Mouse (Mus musculus) common myeloid progenitor, adult 5-6 weeks (primary cell): ENCODE data around the gene Mlh3. TPM values are rescaled to one million over a fixed set of nuclear protein-coding genes. Genes with fewer than 3 reads are reported as not detected.
A peak's percentile ranks its signal among the peaks of the same experiment; 100 is the strongest.

Source experiments
- ATAC-seq: replicated peaks from 2 replicates; pipeline ENCODE4 v1.8.0; 2016; ENCODE audit warnings: low read depth, mild to moderate bottlenecking, moderate TSS enrichment, inconsistent platforms; ENCODE audit not compliant: poor library complexity, severe bottlenecking
- total RNA-seq: library from RNA; stranded (forward); fragments of 200-1000, 187-1606 nt; gene quantifications from 2 replicates; pipeline ENCODE4 v1.2.3, GENCODE M21; 2017

The Mlh3 gene
- total RNA-seq, 1 experiment from 2014 or later: 11.8 TPM

DNA sequence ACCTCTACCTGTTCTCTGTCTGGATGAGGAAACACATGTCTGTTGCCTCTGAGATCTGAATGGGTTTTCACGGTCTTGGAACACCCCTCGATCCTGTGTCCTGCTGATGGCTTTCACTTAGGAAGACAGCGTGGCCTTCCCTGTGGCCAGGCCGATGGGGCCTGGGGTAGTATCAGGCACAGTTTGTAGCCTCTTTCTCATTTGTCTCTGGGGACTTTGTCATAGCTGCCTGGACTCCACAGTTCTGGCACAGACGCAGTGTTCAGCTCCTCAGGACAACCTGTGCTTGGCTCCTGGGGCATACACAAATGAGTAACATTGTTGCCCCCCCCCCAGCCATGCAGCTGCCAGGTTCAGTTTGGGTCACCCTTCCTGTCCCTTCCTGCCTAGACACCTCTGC, 75.3 kb downstream of the Mlh3 start:
- ATAC-seq: no peak

DNA sequence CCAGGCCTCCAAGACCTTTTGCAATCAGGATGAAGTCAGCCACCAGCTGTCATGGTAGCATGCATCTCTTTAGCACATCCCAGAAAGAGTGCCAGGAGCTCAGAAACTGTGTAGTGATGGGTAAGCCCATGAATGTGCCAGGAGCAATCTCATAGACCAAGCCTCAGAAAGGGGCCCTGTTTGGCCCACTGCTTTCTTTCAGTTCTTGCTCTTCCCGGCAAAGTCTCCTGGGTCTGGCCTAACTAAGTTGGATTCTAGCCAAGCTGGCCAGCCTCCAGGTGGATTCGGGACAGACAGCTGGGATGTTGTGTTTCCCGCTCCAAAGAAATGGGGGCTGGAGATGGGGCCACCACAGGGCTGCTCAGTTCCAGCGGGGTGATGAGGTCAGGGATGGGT, 75.8 kb downstream of the Mlh3 start:
- no peak for ATAC-seq

DNA sequence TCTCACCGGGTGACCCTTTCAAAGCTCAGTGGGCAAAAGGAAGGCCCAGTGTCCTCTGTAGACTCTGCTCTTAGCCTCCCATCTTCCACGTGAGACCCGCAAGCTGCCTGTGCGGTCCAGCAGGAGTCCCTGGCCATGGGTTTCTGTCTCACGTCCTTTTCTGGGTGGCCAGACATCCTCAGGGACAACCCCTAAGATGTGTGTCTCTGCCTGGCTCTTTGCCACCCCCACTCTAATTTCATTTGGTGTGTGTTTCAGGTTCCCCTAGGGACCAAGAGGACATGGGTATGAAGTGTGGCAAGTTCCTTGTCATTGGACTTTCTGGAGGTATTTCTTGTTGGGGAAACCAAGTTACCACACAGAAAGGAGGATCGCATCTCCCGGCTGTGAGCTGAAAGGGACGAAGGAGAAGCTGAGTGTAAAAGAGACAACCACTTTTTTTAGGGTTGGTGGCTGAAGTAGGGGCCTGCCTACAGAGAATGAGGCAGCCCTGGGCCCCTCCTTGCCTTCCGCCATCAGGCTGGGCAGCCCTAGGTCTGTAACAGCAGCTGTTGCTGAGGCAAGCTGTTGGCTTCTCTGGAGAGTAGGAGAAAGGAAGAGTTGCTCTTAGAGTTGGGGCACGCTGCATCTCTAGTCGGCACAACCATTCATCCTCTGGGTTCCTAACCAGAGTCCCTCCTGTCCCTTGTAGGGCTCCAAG, 76.3 kb downstream of the Mlh3 start:
- no peak for ATAC-seq

DNA sequence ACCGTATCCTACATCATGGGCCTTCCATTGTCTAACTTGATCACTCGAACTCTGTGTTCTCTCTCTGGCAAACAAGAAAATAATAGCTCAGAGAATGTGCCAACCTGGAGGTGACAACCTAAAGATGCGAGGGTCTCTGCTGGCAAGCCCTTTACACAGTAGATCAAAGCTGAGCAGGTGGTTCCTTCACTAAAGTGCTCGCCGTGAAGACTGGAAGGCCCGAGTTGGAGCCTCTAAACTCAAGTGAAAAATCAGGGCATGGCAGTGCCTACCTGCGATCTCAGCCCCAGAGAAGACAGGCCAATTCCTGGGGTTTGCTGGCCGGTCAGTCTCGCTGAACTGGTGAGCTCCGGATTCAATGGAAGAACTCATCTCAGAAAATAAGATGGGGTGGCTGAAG, 77.3 kb downstream of the Mlh3 start:
- no peak for ATAC-seq

DNA sequence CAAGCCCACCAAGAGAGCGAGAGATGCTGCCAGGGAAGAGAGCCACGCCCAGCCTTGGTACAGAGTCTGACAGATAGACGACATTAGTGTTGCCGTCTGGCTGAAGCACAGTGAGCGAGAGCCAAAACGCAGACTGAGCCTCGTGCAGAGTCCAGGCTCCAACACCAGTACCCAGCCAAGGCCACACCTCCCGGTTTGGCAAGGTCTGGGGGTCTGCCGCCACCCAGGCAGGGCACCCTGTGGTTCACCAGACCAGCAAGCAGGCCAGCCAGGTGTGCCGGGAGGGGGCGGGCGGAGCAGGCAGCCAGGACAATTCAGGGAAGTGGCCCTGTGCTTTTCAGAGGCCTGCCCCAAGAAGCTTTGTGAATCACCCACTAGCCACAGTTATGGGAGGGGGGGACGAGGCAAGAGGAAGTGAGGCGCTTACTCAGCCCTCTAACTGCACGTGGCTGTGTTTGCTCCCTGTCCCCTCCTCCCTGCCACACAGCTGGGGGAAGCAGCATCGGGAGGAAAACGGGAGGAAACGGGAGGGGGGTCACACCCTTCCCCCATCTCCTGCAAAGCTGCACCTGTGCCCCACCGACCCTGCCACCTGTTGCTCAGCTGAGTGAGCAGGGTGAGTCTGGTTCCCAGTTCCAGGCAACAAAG, 77.8 kb downstream of the Mlh3 start:
- peak; percentile 94 for ATAC-seq

DNA sequence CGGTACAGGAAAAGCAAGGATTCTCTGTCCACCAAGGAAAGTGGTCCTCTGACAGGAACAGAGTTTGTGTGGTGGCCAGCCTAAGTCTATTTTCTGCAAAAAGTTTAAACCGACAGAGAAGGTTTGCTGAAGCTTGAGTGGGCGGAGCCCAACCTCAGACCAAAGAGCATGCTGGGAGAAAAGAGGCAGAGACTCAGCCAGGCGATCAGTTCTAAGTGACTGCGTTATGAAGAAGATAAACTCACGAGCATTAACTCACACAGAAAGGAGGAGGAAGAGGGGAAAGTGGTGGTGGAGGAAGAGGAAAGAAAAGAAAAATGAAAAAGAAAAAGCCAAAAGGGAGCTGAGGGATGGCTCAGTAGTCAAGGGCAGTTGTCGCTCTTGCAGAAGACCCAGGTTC, 80.1 kb downstream of the Mlh3 start:
- no peak for ATAC-seq

DNA sequence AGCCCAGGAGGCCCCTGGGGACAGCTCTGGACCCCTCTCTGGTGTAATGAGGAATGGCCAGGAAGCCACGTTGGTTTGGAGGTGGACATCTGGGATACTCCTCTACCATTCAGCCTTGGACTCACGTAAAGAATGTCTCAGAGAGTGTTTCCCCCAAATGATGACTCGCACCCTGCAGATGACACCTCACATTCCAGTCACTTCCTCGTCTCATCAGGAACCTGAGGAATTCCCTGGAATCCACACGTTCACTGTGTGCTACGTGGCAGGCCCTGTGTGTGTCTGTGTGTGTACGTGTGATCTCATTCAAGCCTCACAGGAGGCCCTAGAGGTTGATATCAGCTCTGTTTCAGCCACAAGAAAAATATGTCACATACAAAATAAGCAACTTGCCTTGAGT, 84.0 kb downstream of the Mlh3 start:
- ATAC-seq: no peak

DNA sequence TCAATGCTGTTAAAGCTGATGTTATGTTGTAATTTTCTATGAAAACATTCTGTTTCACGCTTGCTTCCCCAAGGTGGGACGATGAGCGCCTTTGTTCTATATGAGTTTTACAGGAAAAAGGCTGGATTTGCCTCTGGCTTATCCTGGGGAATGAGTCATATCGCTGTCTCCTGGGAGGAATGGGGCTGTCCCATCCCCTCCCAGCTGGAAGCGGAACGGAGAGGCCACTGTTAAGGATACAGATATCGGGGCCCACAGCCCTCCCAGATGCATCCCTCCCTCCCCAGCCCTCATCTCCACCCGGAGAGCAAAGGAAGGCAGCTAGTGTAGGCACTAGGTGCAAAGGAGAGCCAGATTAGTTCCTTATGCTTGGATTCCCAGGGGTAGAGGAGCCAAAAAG, 84.6 kb downstream of the Mlh3 start:
- no peak for ATAC-seq

Other genes with a start within 250 kb of the Mlh3 start
- gene Prox2, start 159.8 kb downstream of the Mlh3 start, total RNA-seq: 3.7 and 5.9 TPM in 2 replicates
- 165 and 185 TPM in 2 replicates for gene Dlst, start 159.8 kb downstream of the Mlh3 start, total RNA-seq
- gene Rps6kl1, start 119.3 kb downstream of the Mlh3 start, total RNA-seq: 0.15 TPM in 1 of 2 replicates, not detected in the other
- gene Pgf, start 92.8 kb downstream of the Mlh3 start, total RNA-seq: not detected in 2 replicates
- gene Eif2b2, start 51.1 kb downstream of the Mlh3 start, total RNA-seq: 82.3 and 89.5 TPM in 2 replicates
- gene Acyp1, start 17.8 kb upstream of the Mlh3 start, total RNA-seq: 46.1 and 81.3 TPM in 2 replicates
- gene Zc2hc1c, start 18.0 kb upstream of the Mlh3 start, total RNA-seq: 0.27 and 0.58 TPM in 2 replicates
- 30.5 and 33.5 TPM in 2 replicates for gene Nek9, start 68.8 kb upstream of the Mlh3 start, total RNA-seq
- 111 and 156 TPM in 2 replicates for gene Tmed10, start 104.2 kb upstream of the Mlh3 start, total RNA-seq
- 421 and 492 TPM in 2 replicates for gene Fos, start 203.3 kb upstream of the Mlh3 start, total RNA-seq